ENCODE assay signal across 9 mouse cellular contexts in the genomic region with DNA sequence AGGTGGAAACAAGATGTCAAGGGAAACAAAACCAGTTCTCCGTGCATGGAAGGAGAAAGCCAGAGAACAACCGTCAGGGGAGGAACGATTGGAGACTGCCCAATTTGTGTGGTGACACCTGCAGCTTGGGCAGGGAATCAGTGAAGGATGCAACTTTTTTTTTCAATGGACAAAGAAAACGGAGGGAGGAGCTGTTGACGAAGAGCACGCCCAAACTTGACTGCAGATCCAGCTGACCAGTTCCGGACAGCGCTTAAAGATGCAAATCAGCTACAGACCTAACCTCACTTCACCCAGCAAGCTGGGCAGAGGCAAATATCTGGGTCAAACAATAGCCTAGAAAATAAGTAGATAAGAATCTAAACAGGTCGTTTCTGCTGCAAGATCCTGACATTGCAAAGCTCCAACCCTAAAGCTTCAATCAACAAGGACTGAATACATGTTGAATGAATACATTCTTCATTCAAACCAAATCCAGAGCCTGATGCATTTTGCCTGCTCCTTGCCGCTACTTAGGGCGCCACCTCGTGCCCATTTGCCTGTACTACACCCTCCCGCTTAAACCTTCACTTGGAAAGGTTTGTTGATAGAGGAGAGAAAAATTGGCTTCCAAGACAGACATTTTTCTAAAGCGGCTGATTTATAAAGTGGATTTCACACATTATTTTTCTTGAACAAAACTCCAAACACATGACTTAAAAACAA.
DNase-seq lines count a peak whose midpoint lies in the region; ATAC-seq and TF ChIP-seq lines count a peak whose summit lies in the region.
"Had no signal": no experiment of that assay in that cellular context is flagged by ENCODE, and none has a peak within 500 bp of the region (broad histone marks: within the 10 kb centered on the region; RNA-seq: fewer than 3 reads in every experiment).

No protein-coding gene starts in this region.

- peak overlapping the region; percentile 24; the same call in 1 of the 2 replicates for H3K4me2 ChIP-seq in hindbrain, embryonic 12.5 days (replicated peaks)
- H3K4me2 ChIP-seq: limb, embryonic 12.5 days had no signal

- TF ChIP-seq POLR2A in MEL (IDR thresholded peaks at IDR 0.05; ENCODE audit: control insufficient read depth in 1 of 2, insufficient read depth in 1 of 2, low read depth in 1 of 2, low read length in 2 of 2, poor library complexity in 1 of 2) = no peak
- no peak for TF ChIP-seq POLR2A in brain, embryonic 14.5 days (IDR thresholded peaks at IDR 0.05; ENCODE audit: borderline replicate concordance, extremely low read depth, insufficient read depth, insufficient read length, poor library complexity, severe bottlenecking)

- peak; percentile 88 for DNase-seq in MEL (ENCODE audit: low read depth, low spot score)
- peak; percentile 91 for DNase-seq in brain, embryonic 14.5 days (ENCODE audit: low read depth)
- DNase-seq in fibroblast of lung, adult 2 months (ENCODE audit: low read depth) = peak; percentile 40
- peak; percentile 83 to 93 for DNase-seq in layer of hippocampus, postnatal 14 days (ENCODE audit: low spot score in 2 of 2)
- peak; percentile 87 to 93 for DNase-seq in right cerebral cortex, postnatal 10 days (ENCODE audit: low spot score in 2 of 2)
- peak; percentile 65 for DNase-seq in urinary bladder, postnatal 10 days (ENCODE audit: low spot score)

- ATAC-seq in hindbrain, embryonic 12.5 days (ENCODE audit: low FRiP score) = no peak
- peak; percentile 80 for ATAC-seq in megakaryocyte progenitor cell, adult 5-6 weeks (replicated peaks; ENCODE audit: poor library complexity)

- no peak overlapping the region for H3K9ac ChIP-seq in MEL (ENCODE audit: control insufficient read depth, low read depth, low read length, poor library complexity, severe bottlenecking)
- no peak overlapping the region for H3K9ac ChIP-seq in hindbrain, embryonic 12.5 days
- H3K9ac ChIP-seq: limb, embryonic 12.5 days had no signal

- no peak overlapping the region for H3K27ac ChIP-seq in MEL (ENCODE audit: control insufficient read depth, low read depth, low read length)
- no peak overlapping the region for H3K27ac ChIP-seq in hindbrain, embryonic 12.5 days
- H3K27ac ChIP-seq: limb, embryonic 12.5 days had no signal

- peaks cover 1 to 6% of the 10 kb centered on the region in 2 experiments; a peak in 2 of 4 replicates for H3K27me3 ChIP-seq in MEL (ENCODE audit: control insufficient read depth in 1 of 2, insufficient read depth in 2 of 2, low read length in 2 of 2)
- no peaks in the 10 kb centered on the region for H3K27me3 ChIP-seq in hindbrain, embryonic 12.5 days
- H3K27me3 ChIP-seq: limb, embryonic 12.5 days had no signal

- TF ChIP-seq CTCF in MEL (IDR thresholded peaks at IDR 0.05 in 2 of 3, conservative IDR thresholded peaks at IDR 0.05 in 1 of 3; ENCODE audit: control insufficient read depth in 1 of 3, insufficient read depth in 1 of 3, low read depth in 2 of 3, low read length in 3 of 3, poor library complexity in 1 of 3, severe bottlenecking in 1 of 3) = peak; percentile 97 to 99 (median 98)
- peak; percentile 99 for TF ChIP-seq CTCF in brain, embryonic 14.5 days (IDR thresholded peaks at IDR 0.05; ENCODE audit: borderline replicate concordance, extremely low read depth, insufficient read depth, insufficient read length)

- no peaks in the 10 kb centered on the region; a peak in 1 of 4 replicates for H3K4me1 ChIP-seq in MEL (ENCODE audit: control insufficient read depth in 1 of 2, insufficient read depth in 2 of 2, low read length in 2 of 2)
- peaks cover 10% of the 10 kb centered on the region for H3K4me1 ChIP-seq in hindbrain, embryonic 12.5 days

- TF ChIP-seq EP300 in MEL (IDR thresholded peaks at IDR 0.05; ENCODE audit: low read depth in 1 of 2, low read length in 2 of 2) = no peak

- no peaks in the 10 kb centered on the region for H3K9me3 ChIP-seq in MEL (replicated peaks; ENCODE audit: insufficient read depth, low read length)
- H3K9me3 ChIP-seq in hindbrain, embryonic 12.5 days (replicated peaks) = no peaks in the 10 kb centered on the region
- H3K9me3 ChIP-seq: limb, embryonic 12.5 days had no signal

- no peak overlapping the region for H3K4me3 ChIP-seq in MEL (ENCODE audit: control insufficient read depth in 1 of 2, insufficient read depth in 1 of 2, low read depth in 2 of 2, low read length in 2 of 2)
- H3K4me3 ChIP-seq in hindbrain, embryonic 12.5 days = no peak overlapping the region
- H3K4me3 ChIP-seq: limb, embryonic 12.5 days had no signal

- H3K79me2 ChIP-seq in MEL (ENCODE audit: control insufficient read depth, insufficient read depth, low read length, poor library complexity) = no peaks in the 10 kb centered on the region

- TF ChIP-seq RAD21 in MEL (IDR thresholded peaks at IDR 0.05; ENCODE audit: low read depth, low read length) = peak; percentile 96

- H3K36me3 ChIP-seq in MEL (ENCODE audit: control insufficient read depth in 1 of 2, insufficient read depth in 2 of 2, low read length in 2 of 2) = no peaks in the 10 kb centered on the region
- no peaks in the 10 kb centered on the region for H3K36me3 ChIP-seq in hindbrain, embryonic 12.5 days
- H3K36me3 ChIP-seq: limb, embryonic 12.5 days had no signal

- 9% methylated on average over 14 of the region's 14 CpGs for WGBS in hindbrain, embryonic 12.5 days

TF ChIP-seq in MEL, 35 proteins besides CTCF, POLR2A, EP300 and RAD21:
- TF ChIP-seq TCF12 (IDR thresholded peaks at IDR 0.05; ENCODE audit: low read depth, low read length) = no peak
- 0 out of 2 replicates have a peak, but pooled peaks have one; percentile 46 for TF ChIP-seq MAZ (IDR thresholded peaks at IDR 0.05; ENCODE audit: low read depth, low read length)
- no peak for TF ChIP-seq ZKSCAN1 (IDR thresholded peaks at IDR 0.05; ENCODE audit: low read depth, low read length)
- no peak for TF ChIP-seq TBP (IDR thresholded peaks at IDR 0.05; ENCODE audit: low read depth, low read length)
- no peak for TF ChIP-seq GATA1 (IDR thresholded peaks at IDR 0.05; ENCODE audit: low read depth, low read length)
- TF ChIP-seq MYB (IDR thresholded peaks at IDR 0.05; ENCODE audit: low read depth, low read length) = no peak
- 0 out of 2 replicates have a peak, but pooled peaks have one; percentile 50 for TF ChIP-seq MYC (IDR thresholded peaks at IDR 0.05; ENCODE audit: low read depth, low read length)
- TF ChIP-seq GABPA (IDR thresholded peaks at IDR 0.05; ENCODE audit: low read depth, low read length) = no peak
- TF ChIP-seq E2F4 (IDR thresholded peaks at IDR 0.05; ENCODE audit: borderline replicate concordance, low read depth, low read length) = no peak
- TF ChIP-seq RCOR1 (IDR thresholded peaks at IDR 0.05; ENCODE audit: low read depth, low read length) = no peak
- TF ChIP-seq USF2 (IDR thresholded peaks at IDR 0.05; ENCODE audit: borderline replicate concordance in 1 of 2, insufficient read depth in 1 of 2, low read depth in 1 of 2, low read length in 2 of 2) = no peak
- TF ChIP-seq SIN3A (IDR thresholded peaks at IDR 0.05; ENCODE audit: low read length) = peak; percentile 73
- no peak for TF ChIP-seq MAFK (IDR thresholded peaks at IDR 0.05; ENCODE audit: borderline replicate concordance, low read depth, low read length)
- no peak for TF ChIP-seq UBTF (IDR thresholded peaks at IDR 0.05; ENCODE audit: borderline replicate concordance, insufficient read depth, low read depth, low read length)
- peak; percentile 98 for TF ChIP-seq SMC3 (IDR thresholded peaks at IDR 0.05; ENCODE audit: low read depth, low read length)
- no peak for TF ChIP-seq MXI1 (IDR thresholded peaks at IDR 0.05; ENCODE audit: low read depth, low read length)
- no peak for TF ChIP-seq NRF1 (IDR thresholded peaks at IDR 0.05; ENCODE audit: insufficient read depth, low read depth, low read length, poor library complexity, severe bottlenecking)
- no peak for TF ChIP-seq CHD1 (IDR thresholded peaks at IDR 0.05; ENCODE audit: low read depth, low read length)
- no peak for TF ChIP-seq ZMIZ1 (IDR thresholded peaks at IDR 0.05; ENCODE audit: low read depth, low read length)
- TF ChIP-seq BHLHE40 (IDR thresholded peaks at IDR 0.05; ENCODE audit: borderline replicate concordance, low read depth, low read length) = 0 out of 2 replicates have a peak, but pooled peaks have one; percentile 12
- TF ChIP-seq ZC3H11A (IDR thresholded peaks at IDR 0.05; ENCODE audit: low read depth, low read length) = peak; percentile 91
- TF ChIP-seq ETS1 (IDR thresholded peaks at IDR 0.05; ENCODE audit: low read depth, low read length) = no peak
- no peak for TF ChIP-seq USF1 (IDR thresholded peaks at IDR 0.05; ENCODE audit: low read depth, low read length)
- no peak for TF ChIP-seq MAX (IDR thresholded peaks at IDR 0.05; ENCODE audit: low read length)
- TF ChIP-seq ZNF384 (IDR thresholded peaks at IDR 0.05; ENCODE audit: low read depth, low read length) = peak; percentile 56; the same call in 1 of the 2 replicates
- no peak for TF ChIP-seq NELFE (IDR thresholded peaks at IDR 0.05; ENCODE audit: low read depth, low read length)
- no peak for TF ChIP-seq JUND (IDR thresholded peaks at IDR 0.05; ENCODE audit: low read depth, low read length)
- no peak for TF ChIP-seq CHD2 (IDR thresholded peaks at IDR 0.05; ENCODE audit: low read length)
- TF ChIP-seq POLR2AphosphoS2 (IDR thresholded peaks at IDR 0.05; ENCODE audit: low read length) = no peak
- no peak for TF ChIP-seq HCFC1 (IDR thresholded peaks at IDR 0.05; ENCODE audit: low read depth, low read length)
- TF ChIP-seq POLR2AphosphoS5 (IDR thresholded peaks at IDR 0.05; ENCODE audit: borderline replicate concordance, low read depth, low read length) = no peak
- TF ChIP-seq MEF2A (IDR thresholded peaks at IDR 0.05; ENCODE audit: extremely low read depth, insufficient replicate concordance, low read depth, low read length, poor library complexity, severe bottlenecking) = no peak
- no peak for TF ChIP-seq KAT2A (conservative IDR thresholded peaks at IDR 0.05; ENCODE audit: low read depth, low read length)
- TF ChIP-seq TAL1 (IDR thresholded peaks at IDR 0.05; ENCODE audit: low read length) = no peak
- no peak for TF ChIP-seq ELF1 (IDR thresholded peaks at IDR 0.05; ENCODE audit: low read depth, low read length)

Comparison
In these comparisons a context has a peak if more than half of its experiments do, and no peak if none do; other contexts are left out.
1. DNase-seq: peak in every context shown above with its lines; median percentile 91 in brain, embryonic 14.5 days; 90 in right cerebral cortex, postnatal 10 days; 88 in MEL; 88 in layer of hippocampus, postnatal 14 days; 65 in urinary bladder, postnatal 10 days; 40 in fibroblast of lung, adult 2 months.